Mouse (Mus musculus) liver, adult 2 months (tissue): ENCODE results near the gene Opn4. TPM values are rescaled to one million over a fixed set of nuclear protein-coding genes. Genes with fewer than 3 reads are reported as not detected.
A peak's percentile ranks its signal among the peaks of the same experiment; 100 is the strongest.

Experiments
- DNase-seq: peaks from one replicate; pipeline ENCODE4 v3.0.0-alpha.2; 2011; ENCODE audit warnings: low read depth, low spot score; ENCODE audit errors: extremely low read depth
- H3K27ac ChIP-seq: fragments of 200-500 bp; replicated peaks from 2 replicates; pipeline ENCODE4 v1.5.1; 2012; ENCODE audit warnings: low read depth, mild to moderate bottlenecking, control low read depth, inconsistent platforms, low read length; ENCODE audit not compliant: insufficient read depth
- H3K27me3 ChIP-seq: fragments of 200-500 bp; 2 replicates; pipeline ENCODE4 v1.6.1; 2012; ENCODE audit warnings: mild to moderate bottlenecking, moderate library complexity, low read length, inconsistent platforms; ENCODE audit not compliant: control insufficient read depth, insufficient read depth
- H3K36me3 ChIP-seq: fragments of 200-500 bp; 2 replicates; pipeline ENCODE4 v1.6.1; 2012; ENCODE audit warnings: low read length, inconsistent platforms; ENCODE audit not compliant: control insufficient read depth, insufficient read depth
- H3K4me1 ChIP-seq: fragments of 200-500 bp; 2 replicates; pipeline ENCODE4 v1.6.1; 2011; ENCODE audit warnings: low read length; ENCODE audit not compliant: control insufficient read depth, insufficient read depth
- H3K4me3 ChIP-seq: fragments of 200-500 bp; 2 replicates; pipeline ENCODE4 v1.5.1; 2011; ENCODE audit warnings: low read depth, mild to moderate bottlenecking, control low read depth, low read length, moderate library complexity; ENCODE audit not compliant: insufficient read depth
- H3K79me2 ChIP-seq: fragments of 200-500 bp; 2 replicates; pipeline ENCODE4 v1.6.1; 2012; ENCODE audit warnings: inconsistent platforms, mild to moderate bottlenecking, low read length, moderate library complexity; ENCODE audit not compliant: control insufficient read depth, insufficient read depth
- H3K9ac ChIP-seq: fragments of 200-500 bp; 2 replicates; pipeline ENCODE4 v1.6.1; 2012; ENCODE audit warnings: low read depth, mild to moderate bottlenecking, control low read depth, inconsistent platforms, low read length
- CTCF ChIP-seq: fragments of 200-500 bp; IDR thresholded peaks from 2 replicates; pipeline ENCODE4 v1.5.1; 2011; ENCODE audit warnings: low read depth, low read length, control low read depth
- POLR2A ChIP-seq: fragments of 200-500 bp; IDR thresholded peaks from 2 replicates; pipeline ENCODE4 v1.6.1; 2011; ENCODE audit warnings: low read length, control low read depth; ENCODE audit not compliant: insufficient read depth; ENCODE audit errors: extremely low read depth
- WGBS: fragments of 180-500 bp; shearing (Covaris S2); methylation state at CpG from one replicate; pipeline ENCODE4 v1.1.7; 2018; 5-methylcytosine and 5-hydroxymethylcytosine counted together
- polyA plus RNA-seq: library from polyadenylated mRNA; depleted of rRNA; stranded (reverse); fragments of >200 nt; gene quantifications from 2 replicates; pipeline ENCODE4 v1.2.3, GENCODE M21; 2012
- total RNA-seq: library from RNA; depleted of rRNA; stranded (reverse); fragments of >200 nt; gene quantifications from 2 replicates; pipeline ENCODE4 v1.2.3, GENCODE M21; 2014

Opn4 gene
- total and polyA plus RNA-seq, 2 experiments, result not detected

DNA sequence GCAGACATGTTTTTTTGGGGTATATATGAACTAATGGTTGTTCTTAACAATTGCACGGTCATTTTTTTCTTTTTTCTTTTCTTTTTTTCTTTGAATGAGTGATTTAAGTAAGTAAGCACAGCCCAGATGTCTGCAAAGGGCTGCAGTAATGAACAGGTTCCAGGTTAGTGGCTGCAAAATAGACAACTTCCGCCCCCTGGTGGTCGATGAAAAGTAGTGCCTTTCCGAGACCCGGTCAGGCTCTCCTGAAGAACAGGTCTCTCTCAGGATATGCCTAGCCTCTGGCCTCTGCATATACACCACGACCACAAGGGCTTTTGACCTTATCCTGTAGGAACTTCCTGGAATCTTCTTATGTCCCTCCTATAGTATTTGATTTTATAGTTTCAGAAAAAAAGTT is 29.6 kb downstream of the Opn4 start:
- Histone ChIP-seq H3K27me3 (no peaks in the 10 kb centered on the region), H3K4me3 (no peak overlapping the region), H3K9ac (no peak overlapping the region), H3K27ac (no peak overlapping the region), H3K79me2 (no peaks in the 10 kb centered on the region), H3K36me3 (no peaks in the 10 kb centered on the region), H3K4me1 (no peaks in the 10 kb centered on the region)
- no peak for TF ChIP-seq POLR2A
- TF ChIP-seq CTCF, result peak; percentile 72
- under 1% methylated on average over 6 of the region's 6 CpGs for WGBS
- peak; percentile 52 for DNase-seq

GRCm38 (mm10) chr14:34569534-34570194 is 30.3 kb downstream of the Opn4 start:
- Histone ChIP-seq H3K4me1 (no peaks in the 10 kb centered on the region), H3K9ac (no peak overlapping the region), H3K36me3 (no peaks in the 10 kb centered on the region), H3K27me3 (no peaks in the 10 kb centered on the region), H3K4me3 (no peak overlapping the region), H3K79me2 (no peaks in the 10 kb centered on the region), H3K27ac (no peak overlapping the region)
- no peak for TF ChIP-seq POLR2A
- no peak for TF ChIP-seq CTCF
- DNase-seq, result no peak
- WGBS, result 35% methylated on average over 27 of the region's 27 CpGs

DNA sequence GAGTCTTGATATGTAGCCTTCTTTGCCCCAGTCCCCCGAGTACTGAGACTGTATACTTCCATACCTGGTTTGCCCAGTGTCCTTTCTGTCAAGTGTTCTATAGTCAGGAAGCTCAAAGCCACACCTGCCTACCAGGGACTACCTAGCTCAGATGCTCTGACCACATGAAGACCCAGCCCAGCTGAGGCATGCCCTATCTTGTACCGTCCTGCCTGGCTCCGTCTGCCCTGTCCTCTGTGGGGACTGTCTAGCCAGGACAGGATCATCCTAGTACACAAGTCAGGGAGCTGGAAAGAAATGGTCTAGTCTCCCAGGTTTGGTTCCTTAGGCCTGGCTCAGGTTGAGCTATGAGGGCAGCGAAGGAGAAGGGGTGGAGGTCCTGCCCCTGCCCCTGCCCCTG is 31.3 kb downstream of the Opn4 start:
- TF ChIP-seq POLR2A (no peak), CTCF (no peak)
- no peak overlapping the region for H3K4me3 ChIP-seq
- DNase-seq, result no peak
- no peaks in the 10 kb centered on the region for H3K79me2 ChIP-seq
- H3K36me3 ChIP-seq, result no peaks in the 10 kb centered on the region
- H3K4me1 ChIP-seq, result no peaks in the 10 kb centered on the region
- 88% methylated on average over 4 of the region's 4 CpGs for WGBS
- H3K9ac ChIP-seq, result no peak overlapping the region
- H3K27me3 ChIP-seq, result no peaks in the 10 kb centered on the region
- no peak overlapping the region for H3K27ac ChIP-seq

DNA sequence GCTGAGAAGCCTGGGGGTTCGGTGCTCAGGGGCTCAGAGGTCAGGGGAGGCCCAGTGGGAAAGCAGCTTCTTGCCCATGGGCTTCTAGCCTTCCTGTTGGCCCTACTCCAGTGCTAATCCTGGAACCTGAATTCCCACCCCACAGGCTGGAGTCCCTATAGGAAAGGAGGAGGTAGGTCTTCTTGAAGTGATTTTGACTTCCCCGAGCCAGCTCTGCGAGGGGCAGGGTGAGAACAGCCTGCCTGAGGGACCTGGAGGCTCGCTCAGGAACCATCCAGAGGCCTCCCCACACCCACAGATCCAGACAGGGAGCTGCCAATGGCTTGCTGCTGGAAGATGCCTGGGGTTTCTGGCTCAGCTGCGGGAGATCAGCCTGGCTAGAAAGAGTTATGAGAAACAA is 32.2 kb downstream of the Opn4 start:
- Histone ChIP-seq H3K4me3 (no peak overlapping the region), H3K9ac (no peak overlapping the region), H3K27me3 (no peaks in the 10 kb centered on the region), H3K79me2 (no peaks in the 10 kb centered on the region), H3K36me3 (no peaks in the 10 kb centered on the region), H3K4me1 (no peaks in the 10 kb centered on the region), H3K27ac (no peak overlapping the region)
- 81% methylated on average over 5 of the region's 5 CpGs for whole genome bisulfite sequencing
- no peak for DNase-seq
- no peak for TF ChIP-seq POLR2A
- no peak for TF ChIP-seq CTCF

DNA sequence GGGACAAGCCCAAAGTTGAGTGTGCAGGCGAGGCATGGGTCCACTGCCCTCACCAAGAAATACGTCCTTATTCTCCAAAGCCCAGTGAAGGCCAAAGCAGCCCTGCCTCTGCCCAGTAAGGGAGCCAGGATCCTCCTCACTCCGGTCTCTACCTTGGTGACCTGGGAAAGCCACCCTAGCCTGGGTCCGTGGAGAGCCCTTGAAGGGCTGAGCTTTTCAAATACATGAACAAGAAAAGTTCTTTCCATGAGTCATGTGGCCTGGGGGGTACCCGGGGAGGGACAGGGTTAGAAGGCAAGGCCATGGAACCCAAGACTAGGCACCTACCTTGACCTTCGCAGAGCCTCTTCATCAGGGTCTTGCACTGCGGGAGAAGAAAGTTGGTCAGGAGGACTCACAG is 33.4 kb downstream of the Opn4 start:
- 93% methylated on average over 7 of the region's 7 CpGs for WGBS
- no peaks in the 10 kb centered on the region for H3K79me2 ChIP-seq
- no peak overlapping the region for H3K9ac ChIP-seq

DNA sequence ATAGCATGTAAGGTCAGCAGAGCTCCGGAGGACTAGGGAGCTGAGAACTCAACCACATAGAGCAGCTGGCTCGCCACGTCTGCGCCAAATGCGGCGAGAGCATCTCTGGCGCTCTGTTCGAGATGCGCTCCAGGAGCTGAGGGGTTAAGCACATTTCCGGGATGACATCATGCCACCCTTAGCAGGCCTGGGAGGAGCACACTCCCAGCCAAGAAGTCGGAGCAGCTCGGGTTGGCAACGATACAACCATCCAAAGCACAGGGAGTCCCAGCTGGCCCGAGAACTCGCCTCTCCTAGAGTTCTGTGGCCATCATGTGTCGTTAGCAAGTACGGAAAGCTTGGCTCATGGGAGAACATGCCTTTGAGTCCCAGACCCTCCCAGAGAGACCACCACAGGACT is 34.2 kb downstream of the Opn4 start:
- WGBS, result 73% methylated on average over 17 of the region's 17 CpGs
- Histone ChIP-seq H3K4me3 (no peak overlapping the region), H3K79me2 (no peaks in the 10 kb centered on the region), H3K4me1 (no peaks in the 10 kb centered on the region), H3K9ac (no peak overlapping the region), H3K27ac (no peak overlapping the region), H3K36me3 (no peaks in the 10 kb centered on the region), H3K27me3 (no peaks in the 10 kb centered on the region)
- DNase-seq, result peak; percentile 23
- TF ChIP-seq CTCF, result no peak
- no peak for TF ChIP-seq POLR2A

More for the DNA sequence above, 33.4 kb downstream of the Opn4 start:
- TF ChIP-seq POLR2A (no peak), CTCF (no peak)
- Histone ChIP-seq H3K27me3 (no peaks in the 10 kb centered on the region), H3K4me3 (no peak overlapping the region), H3K27ac (no peak overlapping the region), H3K4me1 (no peaks in the 10 kb centered on the region), H3K36me3 (no peaks in the 10 kb centered on the region)
- DNase-seq, result no peak
